Mouse (Mus musculus) limb, embryonic 14.5 days (tissue): ENCODE data around the gene Cnbd2. TPM values are rescaled to one million over a fixed set of nuclear protein-coding genes. Genes with fewer than 3 reads are reported as not detected.

Experiments
- ATAC-seq: fragments of 200-750 bp; cut with Nextera tagmentation; 2 replicates; pipeline ENCODE4 v1.8.0; 2017; ENCODE audit warnings: low read depth, moderate number of reproducible peaks, moderate TSS enrichment; ENCODE audit not compliant: low FRiP score
- DNase-seq: peaks from one replicate; pipeline ENCODE4 v3.0.0-alpha.2; 2015; ENCODE audit warnings: low spot score
- H3K27ac ChIP-seq: fragments of 300-500 bp; sonication (generic); replicated peaks from 2 replicates; pipeline ENCODE4 v1.5.1; 2014; ENCODE audit warnings: low read depth, mild to moderate bottlenecking, low read length, moderate library complexity, mixed read lengths
- H3K27me3 ChIP-seq: fragments of 300-500 bp; sonication (generic); 2 replicates; pipeline ENCODE4 v1.6.1; 2014; ENCODE audit warnings: low read length, mixed read lengths; ENCODE audit not compliant: control insufficient read depth, insufficient read depth
- H3K36me3 ChIP-seq: fragments of 300-500 bp; sonication (generic); 2 replicates; pipeline ENCODE4 v1.6.1; 2014; ENCODE audit warnings: mild to moderate bottlenecking, low read length, moderate library complexity, mixed read lengths; ENCODE audit not compliant: control insufficient read depth, insufficient read depth
- H3K4me1 ChIP-seq: fragments of 300-500 bp; sonication (generic); 2 replicates; pipeline ENCODE4 v1.6.1; 2014; ENCODE audit warnings: antibody characterized with exemption, low read length, mixed read lengths; ENCODE audit not compliant: control insufficient read depth, insufficient read depth
- H3K4me2 ChIP-seq: fragments of 300-500 bp; sonication (generic); replicated peaks from 2 replicates; pipeline ENCODE4 v1.6.1; 2014; ENCODE audit warnings: low read depth, mild to moderate bottlenecking, low read length, moderate library complexity; ENCODE audit not compliant: severe bottlenecking
- H3K4me3 ChIP-seq: fragments of 300-500 bp; sonication (generic); replicated peaks from 2 replicates; pipeline ENCODE4 v1.5.1; 2014; ENCODE audit warnings: low read length
- H3K9ac ChIP-seq: fragments of 300-500 bp; sonication (generic); 2 replicates; pipeline ENCODE4 v1.6.1; 2014; ENCODE audit warnings: mild to moderate bottlenecking, low read depth, low read length, moderate library complexity; ENCODE audit not compliant: severe bottlenecking
- H3K9me3 ChIP-seq: fragments of 300-500 bp; sonication (generic); 2 replicates; pipeline ENCODE4 v1.6.1; 2016; ENCODE audit warnings: low read length; ENCODE audit not compliant: control insufficient read depth
- POLR2A ChIP-seq: fragments of 200-500 bp; IDR thresholded peaks from 2 replicates; pipeline ENCODE4 v1.8.0; 2012; ENCODE audit warnings: inconsistent platforms, mild to moderate bottlenecking, moderate library complexity, borderline replicate concordance; ENCODE audit not compliant: insufficient read depth, insufficient read length; ENCODE audit errors: extremely low read depth
- WGBS: fragments of 180-500 bp; shearing (Covaris S2); extraction: QIAGEN DNeasy Blood & Tissue Kit; methylation state at CpG from one replicate; pipeline ENCODE4 v1.1.7; 2014; 5-methylcytosine and 5-hydroxymethylcytosine counted together
- polyA plus RNA-seq, 2 experiments: library from polyadenylated mRNA; depleted of rRNA in 1 of 2; stranded (reverse) in 1 of 2; unstranded in 1 of 2; fragments of >200 nt; fragmentation: Nextera tagmentation in 1 of 2; extraction: Ambion mirVana in 1 of 2; gene quantifications; 2 replicates each; pipeline versions ENCODE4 v1.2.1 to v1.2.3; 2012 to 2014

The Cnbd2 gene
- polyA plus RNA-seq, 2 experiments, result 2.2 to 4.6 TPM

DNA sequence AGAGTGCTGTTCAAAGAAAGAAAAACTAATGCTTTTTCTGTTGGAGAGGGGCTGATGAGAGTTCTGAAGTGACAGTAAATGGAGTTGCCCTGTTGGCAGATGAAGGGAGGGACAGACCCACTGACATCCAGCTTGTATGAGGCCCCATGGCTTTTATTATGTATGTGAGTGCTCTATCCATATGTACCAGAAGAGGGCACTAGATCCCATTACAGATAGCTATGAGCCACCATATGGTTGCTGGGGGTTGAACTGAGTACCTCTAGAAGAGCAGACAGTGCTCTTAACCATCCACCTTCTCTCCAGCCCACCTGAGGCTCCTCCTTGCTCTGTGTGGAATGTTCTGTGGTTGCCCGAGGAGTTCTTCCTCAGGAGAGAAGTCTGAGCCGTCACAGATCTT is 6.3 kb upstream of the Cnbd2 start:
- peaks cover 72% of the 10 kb centered on the region for H3K36me3 ChIP-seq
- TF ChIP-seq POLR2A, result no peak
- no peak overlapping the region for H3K27ac ChIP-seq
- no peak overlapping the region for H3K4me2 ChIP-seq
- peak; percentile 48; the same call in 1 of the 2 replicates for ATAC-seq
- WGBS, result 65% methylated on average over 2 of the region's 2 CpGs
- H3K9ac ChIP-seq, result no peak overlapping the region
- H3K27me3 ChIP-seq, result no peaks in the 10 kb centered on the region
- peak; percentile 52 for DNase-seq
- H3K9me3 ChIP-seq, result no peaks in the 10 kb centered on the region
- H3K4me3 ChIP-seq, result no peak overlapping the region
- H3K4me1 ChIP-seq, result no peaks in the 10 kb centered on the region

- ATAC-seq (no peak), DNase-seq (no peak)
- Histone ChIP-seq H3K4me3 (no peak overlapping the region), H3K27ac (no peak overlapping the region), H3K9me3 (no peaks in the 10 kb centered on the region), H3K36me3 (peaks cover 60% of the 10 kb centered on the region), H3K27me3 (no peaks in the 10 kb centered on the region), H3K9ac (no peak overlapping the region), H3K4me2 (no peak overlapping the region), H3K4me1 (peaks cover 5% of the 10 kb centered on the region)
- no peak for TF ChIP-seq POLR2A
- WGBS, result 60% methylated on average over 5 of the region's 5 CpGs
Measured at GRCm38 (mm10) chr2:156307261-156307660, 4.8 kb upstream of the Cnbd2 start.

GRCm38 (mm10) chr2:156309948-156310347 is 2.2 kb upstream of the Cnbd2 start:
- ATAC-seq, result no peak
- Histone ChIP-seq H3K27me3 (no peaks in the 10 kb centered on the region), H3K4me2 (no peak overlapping the region), H3K9me3 (no peaks in the 10 kb centered on the region), H3K36me3 (peaks cover 33% of the 10 kb centered on the region), H3K4me1 (peaks cover 7% of the 10 kb centered on the region), H3K9ac (no peak overlapping the region), H3K4me3 (no peak overlapping the region), H3K27ac (no peak overlapping the region)
- 89% methylated on average over 5 of the region's 5 CpGs for WGBS
- no peak for TF ChIP-seq POLR2A
- no peak for DNase-seq

DNA sequence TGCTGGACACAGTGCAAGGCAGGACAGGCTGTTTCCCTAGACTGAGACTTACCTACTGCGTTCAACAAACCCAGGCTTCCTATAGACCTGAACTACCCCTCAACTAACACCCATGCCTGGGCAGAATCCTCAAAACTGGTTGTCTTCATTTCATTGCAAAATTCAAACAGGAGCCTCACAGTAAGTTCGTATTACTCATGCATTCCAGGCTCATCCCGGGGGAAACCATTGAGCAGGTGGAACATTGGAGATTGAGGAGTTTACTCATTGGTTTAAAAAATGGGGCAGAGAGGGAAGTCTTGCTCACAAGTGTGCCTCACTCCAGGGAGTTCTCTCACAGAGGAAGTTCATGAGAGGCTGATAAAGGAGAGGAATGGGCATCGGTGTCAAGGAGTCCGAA is 1.6 kb upstream of the Cnbd2 start:
- H3K36me3 ChIP-seq, result peaks cover 28% of the 10 kb centered on the region
- H3K9ac ChIP-seq, result no peak overlapping the region
- no peak for DNase-seq
- no peak for ATAC-seq
- H3K27ac ChIP-seq, result no peak overlapping the region
- H3K27me3 ChIP-seq, result no peaks in the 10 kb centered on the region
- no peaks in the 10 kb centered on the region for H3K9me3 ChIP-seq
- WGBS, result 93% methylated on average over 5 of the region's 5 CpGs
- no peak for TF ChIP-seq POLR2A
- H3K4me2 ChIP-seq, result no peak overlapping the region
- no peak overlapping the region for H3K4me3 ChIP-seq
- peaks cover 7% of the 10 kb centered on the region for H3K4me1 ChIP-seq

DNA sequence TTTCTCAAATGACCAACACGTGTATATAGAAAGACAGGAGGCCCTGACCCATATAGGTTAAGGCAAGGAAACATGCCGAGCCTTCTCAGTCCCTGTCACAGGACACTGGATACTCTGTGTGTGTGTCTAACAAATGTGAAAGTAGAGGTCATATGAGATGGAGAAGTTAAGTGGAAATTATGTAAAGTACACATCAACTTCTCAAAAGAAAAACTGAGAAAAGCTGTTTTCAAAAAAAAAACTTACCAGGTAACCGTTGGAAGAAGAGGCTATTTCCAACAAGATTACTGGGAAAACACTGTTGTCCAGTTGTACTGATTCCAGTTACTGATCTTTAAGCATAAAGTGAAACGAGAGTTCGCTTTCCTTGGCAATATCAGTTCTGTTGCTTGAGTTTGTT is 1.2 kb upstream of the Cnbd2 start:
- Histone ChIP-seq H3K4me3 (peak overlapping the region; percentile 93; the same call in 1 of the 2 replicates), H3K9me3 (no peaks in the 10 kb centered on the region), H3K4me2 (peak overlapping the region; percentile 80; the same call in 1 of the 2 replicates), H3K27me3 (no peaks in the 10 kb centered on the region), H3K4me1 (peaks cover 7% of the 10 kb centered on the region), H3K9ac (no peak overlapping the region), H3K36me3 (peaks cover 24% of the 10 kb centered on the region), H3K27ac (no peak overlapping the region)
- TF ChIP-seq POLR2A, result no peak
- DNase-seq (no peak), ATAC-seq (no peak)
- 94% methylated on average over 5 of the region's 5 CpGs for WGBS

DNA sequence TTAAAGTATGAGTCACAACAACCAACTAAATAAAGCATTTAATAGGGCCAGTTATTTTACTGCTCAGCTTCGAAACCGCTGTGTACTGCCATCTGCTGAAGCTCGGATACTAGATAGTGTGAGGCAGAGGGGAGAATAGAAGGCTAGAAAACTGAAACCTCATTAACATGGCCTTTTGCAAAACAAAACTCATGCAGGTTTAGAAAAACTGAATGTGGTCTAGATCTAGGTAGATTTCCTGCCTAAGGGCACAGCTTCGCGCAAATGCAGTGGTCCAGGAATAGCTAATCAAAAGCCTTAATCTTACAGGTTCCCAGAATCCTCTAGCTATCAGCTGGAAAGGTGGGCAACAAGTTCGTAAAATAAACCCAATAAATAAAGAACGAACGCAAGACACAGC is 658 bp upstream of the Cnbd2 start:
- Histone ChIP-seq H3K4me3 (peak overlapping the region; percentile 93), H3K36me3 (peaks cover 22% of the 10 kb centered on the region), H3K9me3 (no peaks in the 10 kb centered on the region), H3K9ac (peak overlapping the region; percentile 91), H3K4me1 (peaks cover 7% of the 10 kb centered on the region), H3K27ac (peak overlapping the region; percentile 94), H3K27me3 (no peaks in the 10 kb centered on the region), H3K4me2 (peak overlapping the region; percentile 80)
- 17% methylated on average over 8 of the region's 8 CpGs for WGBS
- DNase-seq (no peak), ATAC-seq (peak; percentile 9; the same call in 1 of the 2 replicates)
- no peak for TF ChIP-seq POLR2A
